Mouse (Mus musculus) olfactory bulb, adult 2 months (tissue): ENCODE measurements around the gene Mapk1ip1l.

Source experiments
- CTCF ChIP-seq: fragments of 200-500 bp; IDR thresholded peaks from 2 replicates; pipeline ENCODE4 v1.5.1; 2012; ENCODE audit warnings: low read depth, mild to moderate bottlenecking, low read length, moderate library complexity; ENCODE audit not compliant: insufficient read depth
- POLR2A ChIP-seq: fragments of 200-500 bp; IDR thresholded peaks from 2 replicates; pipeline ENCODE4 v1.6.1; 2012; ENCODE audit warnings: mild to moderate bottlenecking, low read depth, low read length, moderate library complexity; ENCODE audit not compliant: insufficient read depth

DNA sequence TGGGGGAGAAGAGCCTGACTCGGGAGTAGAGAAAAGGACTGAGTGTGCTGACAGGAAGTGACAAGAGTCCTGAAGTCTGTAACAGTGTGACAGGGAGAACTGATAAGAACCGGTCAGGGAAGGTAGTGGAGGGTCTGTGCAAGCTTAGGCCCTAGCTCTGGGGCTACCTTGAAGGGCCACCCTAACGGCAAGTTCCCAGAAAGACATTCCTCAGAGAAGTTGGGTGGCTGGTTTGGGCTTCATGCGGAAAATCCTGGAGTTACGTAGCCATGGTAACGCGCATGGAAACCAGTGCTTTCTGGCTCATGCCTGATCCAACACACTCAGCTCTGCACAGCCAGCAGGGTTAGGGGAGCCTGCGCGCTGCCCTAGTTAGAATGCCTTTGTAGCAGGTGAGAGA lies 69.4 kb downstream of the Mapk1ip1l start, which contains the start of gene Lgals3:
- TF ChIP-seq CTCF (no peak), POLR2A (no peak)
